Mouse (Mus musculus): ENCODE results near the gene Gm20388. TPM values are rescaled to one million over a fixed set of nuclear protein-coding genes. Genes with fewer than 3 reads are reported as not detected.

Gene Gm20388
- polyA plus RNA-seq, 1 experiment from 2014 or later = 12.4 TPM

DNA sequence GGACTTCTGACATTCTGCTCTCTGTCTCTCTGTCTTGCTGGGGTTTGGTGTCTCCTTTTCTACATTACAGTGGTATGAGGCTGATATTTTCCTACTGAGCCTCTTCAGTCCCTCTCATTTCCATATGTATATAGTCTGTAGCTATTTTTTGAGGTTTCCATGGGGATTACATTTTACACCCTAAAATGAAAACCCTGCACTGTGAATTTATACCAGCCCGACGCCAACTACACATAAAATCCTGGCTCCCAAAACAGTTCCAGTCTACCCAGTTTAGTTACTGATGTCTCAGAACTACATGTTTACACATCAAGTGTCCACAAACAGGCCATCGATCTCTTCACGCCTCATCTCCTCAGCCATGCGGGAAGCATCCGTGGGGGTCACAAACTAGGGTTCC, 3816.1 kb downstream of the Gm20388 start:
- 81% methylated on average over 6 of the region's 6 CpGs for WGBS
- H3K4me1 ChIP-seq (ENCODE audit: control insufficient read depth, insufficient read depth, low read depth, low read length) = peaks cover 24% of the 10 kb centered on the region
- H3K27ac ChIP-seq (ENCODE audit: low read depth, low read length) = no peak overlapping the region
- no peak overlapping the region for H3K9ac ChIP-seq (ENCODE audit: low read depth, low read length)
- no peaks in the 10 kb centered on the region for H3K36me3 ChIP-seq (ENCODE audit: control insufficient read depth, insufficient read depth, low read length)
- ATAC-seq = no peak
- no peak overlapping the region for H3K4me2 ChIP-seq (ENCODE audit: low read length)
- H3K27me3 ChIP-seq (replicated peaks; ENCODE audit: control insufficient read depth, insufficient read depth, low read length) = peaks cover 4% of the 10 kb centered on the region; the same call in 1 of the 2 replicates
- no peaks in the 10 kb centered on the region for H3K9me3 ChIP-seq (ENCODE audit: control insufficient read depth, low read length)
- H3K4me3 ChIP-seq (ENCODE audit: low read length) = no peak overlapping the region

DNA sequence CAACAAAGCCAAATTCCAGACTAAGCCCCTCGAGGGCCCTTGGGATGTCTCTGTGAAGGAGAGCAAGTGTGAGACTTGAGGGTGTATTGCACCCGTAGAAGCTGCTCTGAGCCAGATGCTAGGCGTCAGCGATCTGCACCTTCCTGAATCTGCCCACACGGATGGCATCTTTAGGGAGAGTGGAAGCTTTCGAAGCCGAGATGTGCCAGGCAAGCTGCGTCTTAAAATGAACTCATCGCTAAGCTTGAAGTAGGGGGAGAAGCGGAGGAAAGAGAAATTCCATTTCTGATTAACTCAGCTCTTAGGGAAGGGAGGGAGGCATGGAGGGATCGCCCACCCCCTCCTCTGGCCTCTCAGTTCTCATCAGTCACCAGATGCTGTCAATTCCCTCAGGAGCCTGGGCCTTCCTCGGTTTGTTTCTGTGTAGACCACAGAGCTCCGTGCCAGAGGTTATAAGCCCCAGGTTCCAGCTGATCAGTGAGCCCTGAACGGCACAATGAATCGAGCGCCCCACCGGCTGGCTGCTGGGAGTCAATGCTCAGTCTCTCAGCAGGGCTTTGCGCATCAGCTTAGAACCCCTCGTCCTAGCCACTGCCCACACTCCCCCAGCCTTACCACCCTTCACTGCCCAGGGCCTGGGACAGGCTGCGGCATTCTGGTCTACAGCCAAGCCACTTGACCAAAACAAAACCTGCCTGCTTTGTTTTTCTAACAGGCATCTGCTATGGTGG, 3818.6 kb downstream of the Gm20388 start:
- Histone ChIP-seq H3K4me3 (ENCODE audit: low read length) (peak overlapping the region; percentile 2; the same call in 1 of the 2 replicates), H3K4me2 (ENCODE audit: low read length) (peak overlapping the region; percentile 50), H3K4me1 (ENCODE audit: control insufficient read depth, insufficient read depth, low read depth, low read length) (peaks cover 24% of the 10 kb centered on the region), H3K27me3 (replicated peaks; ENCODE audit: control insufficient read depth, insufficient read depth, low read length) (peaks cover 4% of the 10 kb centered on the region; the same call in 1 of the 2 replicates), H3K9me3 (ENCODE audit: control insufficient read depth, low read length) (no peaks in the 10 kb centered on the region), H3K27ac (ENCODE audit: low read depth, low read length) (peak overlapping the region; percentile 70), H3K36me3 (ENCODE audit: control insufficient read depth, insufficient read depth, low read length) (no peaks in the 10 kb centered on the region), H3K9ac (ENCODE audit: low read depth, low read length) (peak overlapping the region; percentile 45; the same call in 1 of the 2 replicates)
- ATAC-seq = peak; percentile 84
- 6% methylated on average over 20 of the region's 20 CpGs for WGBS

- peak overlapping the region; percentile 70 for H3K27ac ChIP-seq (ENCODE audit: low read depth, low read length)
- H3K9ac ChIP-seq (ENCODE audit: low read depth, low read length) = peak overlapping the region; percentile 45; the same call in 1 of the 2 replicates
- H3K4me3 ChIP-seq (ENCODE audit: low read length) = no peak overlapping the region
- peaks cover 4% of the 10 kb centered on the region; the same call in 1 of the 2 replicates for H3K27me3 ChIP-seq (replicated peaks; ENCODE audit: control insufficient read depth, insufficient read depth, low read length)
- peak; percentile 5; the same call in 1 of the 2 replicates for ATAC-seq
- 36% methylated on average over 13 of the region's 13 CpGs for WGBS
- peak overlapping the region; percentile 50 for H3K4me2 ChIP-seq (ENCODE audit: low read length)
- H3K4me1 ChIP-seq (ENCODE audit: control insufficient read depth, insufficient read depth, low read depth, low read length) = peaks cover 24% of the 10 kb centered on the region
- no peaks in the 10 kb centered on the region for H3K36me3 ChIP-seq (ENCODE audit: control insufficient read depth, insufficient read depth, low read length)
- no peaks in the 10 kb centered on the region for H3K9me3 ChIP-seq (ENCODE audit: control insufficient read depth, low read length)
Observed at GRCm38 (mm10) chr8:123729786-123730411, 3819.3 kb downstream of the Gm20388 start.

GRCm38 (mm10) chr8:123732332-123732731, 3821.7 kb downstream of the Gm20388 start:
- H3K36me3 ChIP-seq (ENCODE audit: control insufficient read depth, insufficient read depth, low read length) = no peaks in the 10 kb centered on the region
- 48% methylated on average over 4 of the region's 4 CpGs for WGBS
- H3K4me3 ChIP-seq (ENCODE audit: low read length) = no peak overlapping the region
- ATAC-seq = no peak
- H3K9me3 ChIP-seq (ENCODE audit: control insufficient read depth, low read length) = no peaks in the 10 kb centered on the region
- peaks cover 4% of the 10 kb centered on the region; the same call in 1 of the 2 replicates for H3K27me3 ChIP-seq (replicated peaks; ENCODE audit: control insufficient read depth, insufficient read depth, low read length)
- H3K4me2 ChIP-seq (ENCODE audit: low read length) = no peak overlapping the region
- no peak overlapping the region for H3K9ac ChIP-seq (ENCODE audit: low read depth, low read length)
- peaks cover 26% of the 10 kb centered on the region for H3K4me1 ChIP-seq (ENCODE audit: control insufficient read depth, insufficient read depth, low read depth, low read length)
- no peak overlapping the region for H3K27ac ChIP-seq (ENCODE audit: low read depth, low read length)

DNA sequence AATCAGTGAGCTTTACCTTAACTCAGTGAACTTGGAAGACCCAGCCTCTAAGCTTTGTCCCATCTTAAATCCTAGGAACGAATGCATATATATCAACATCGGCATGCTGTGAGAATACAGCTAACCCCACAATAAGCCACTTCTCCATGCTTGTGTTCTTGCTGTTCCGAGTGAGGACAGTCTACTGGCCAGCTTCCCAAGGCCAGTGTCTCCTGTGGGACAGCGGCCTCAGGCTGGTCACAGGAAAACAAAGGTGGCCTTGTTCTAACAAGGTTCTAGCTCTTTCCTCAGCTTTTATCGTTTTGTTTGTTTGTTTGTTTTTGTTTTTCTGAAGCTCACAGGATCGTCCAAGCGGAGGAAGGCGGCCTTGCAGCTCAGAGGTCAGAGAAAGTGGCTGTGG, 3823.8 kb downstream of the Gm20388 start:
- Histone ChIP-seq H3K4me1 (ENCODE audit: control insufficient read depth, insufficient read depth, low read depth, low read length) (peaks cover 13% of the 10 kb centered on the region), H3K4me2 (ENCODE audit: low read length) (no peak overlapping the region), H3K4me3 (ENCODE audit: low read length) (no peak overlapping the region), H3K9ac (ENCODE audit: low read depth, low read length) (no peak overlapping the region), H3K27me3 (replicated peaks; ENCODE audit: control insufficient read depth, insufficient read depth, low read length) (peaks cover 4% of the 10 kb centered on the region; the same call in 1 of the 2 replicates), H3K9me3 (ENCODE audit: control insufficient read depth, low read length) (no peaks in the 10 kb centered on the region), H3K36me3 (ENCODE audit: control insufficient read depth, insufficient read depth, low read length) (no peaks in the 10 kb centered on the region), H3K27ac (ENCODE audit: low read depth, low read length) (no peak overlapping the region)
- WGBS = 81% methylated on average over 8 of the region's 8 CpGs
- no peak for ATAC-seq

DNA sequence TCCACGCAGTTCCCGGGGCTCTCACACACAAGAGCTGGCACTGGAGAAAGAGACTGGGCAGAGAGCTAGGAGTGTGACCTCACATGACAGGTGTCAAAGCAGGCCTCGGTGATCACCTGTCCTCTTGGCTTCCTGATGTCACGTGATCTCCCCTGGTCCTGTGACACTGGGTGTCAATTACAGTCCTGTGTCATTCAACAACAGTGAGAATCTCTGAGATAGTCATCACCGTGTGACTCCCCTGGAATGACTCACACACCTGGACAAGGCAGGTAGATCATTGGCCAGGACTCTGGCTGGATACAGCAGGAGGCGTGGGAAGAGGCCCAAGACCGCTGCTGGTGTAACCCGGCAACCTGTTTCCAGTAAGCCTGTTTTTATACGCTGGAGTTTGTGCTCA, 3826.3 kb downstream of the Gm20388 start:
- no peaks in the 10 kb centered on the region for H3K9me3 ChIP-seq (ENCODE audit: control insufficient read depth, low read length)
- H3K4me1 ChIP-seq (ENCODE audit: control insufficient read depth, insufficient read depth, low read depth, low read length) = peaks cover 4% of the 10 kb centered on the region; the same call in 1 of the 2 replicates
- ATAC-seq = no peak
- H3K27me3 ChIP-seq (replicated peaks; ENCODE audit: control insufficient read depth, insufficient read depth, low read length) = no peaks in the 10 kb centered on the region
- WGBS = 75% methylated on average over 9 of the region's 9 CpGs
- no peak overlapping the region for H3K4me2 ChIP-seq (ENCODE audit: low read length)
- no peak overlapping the region for H3K27ac ChIP-seq (ENCODE audit: low read depth, low read length)
- H3K9ac ChIP-seq (ENCODE audit: low read depth, low read length) = no peak overlapping the region
- no peaks in the 10 kb centered on the region for H3K36me3 ChIP-seq (ENCODE audit: control insufficient read depth, insufficient read depth, low read length)
- no peak overlapping the region for H3K4me3 ChIP-seq (ENCODE audit: low read length)

DNA sequence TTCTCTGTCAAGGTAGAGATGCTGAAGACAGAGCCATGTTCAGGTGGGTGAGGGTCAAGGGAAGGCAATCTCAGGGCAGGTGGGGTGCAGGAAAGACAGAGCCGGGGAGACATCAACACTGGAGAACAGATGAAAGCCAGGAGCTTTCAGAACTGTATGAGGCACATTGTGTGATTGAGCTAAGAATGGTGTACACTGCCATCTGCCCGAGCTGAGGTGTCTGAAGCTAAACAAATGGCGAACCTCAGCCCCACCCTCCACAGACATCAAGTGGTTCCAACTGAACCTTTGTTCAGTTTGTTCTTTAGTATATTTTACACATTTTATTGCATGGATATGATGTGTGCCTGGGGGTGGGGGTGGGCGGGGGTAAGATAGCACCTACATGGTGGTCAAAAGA, 3829.6 kb downstream of the Gm20388 start:
- Histone ChIP-seq H3K4me2 (ENCODE audit: low read length) (no peak overlapping the region), H3K27ac (ENCODE audit: low read depth, low read length) (no peak overlapping the region), H3K4me3 (ENCODE audit: low read length) (no peak overlapping the region), H3K4me1 (ENCODE audit: control insufficient read depth, insufficient read depth, low read depth, low read length) (peaks cover 4% of the 10 kb centered on the region; the same call in 1 of the 2 replicates), H3K9me3 (ENCODE audit: control insufficient read depth, low read length) (no peaks in the 10 kb centered on the region), H3K27me3 (replicated peaks; ENCODE audit: control insufficient read depth, insufficient read depth, low read length) (no peaks in the 10 kb centered on the region), H3K36me3 (ENCODE audit: control insufficient read depth, insufficient read depth, low read length) (no peaks in the 10 kb centered on the region), H3K9ac (ENCODE audit: low read depth, low read length) (no peak overlapping the region)
- ATAC-seq = no peak
- WGBS = 79% methylated on average over 4 of the region's 4 CpGs

DNA sequence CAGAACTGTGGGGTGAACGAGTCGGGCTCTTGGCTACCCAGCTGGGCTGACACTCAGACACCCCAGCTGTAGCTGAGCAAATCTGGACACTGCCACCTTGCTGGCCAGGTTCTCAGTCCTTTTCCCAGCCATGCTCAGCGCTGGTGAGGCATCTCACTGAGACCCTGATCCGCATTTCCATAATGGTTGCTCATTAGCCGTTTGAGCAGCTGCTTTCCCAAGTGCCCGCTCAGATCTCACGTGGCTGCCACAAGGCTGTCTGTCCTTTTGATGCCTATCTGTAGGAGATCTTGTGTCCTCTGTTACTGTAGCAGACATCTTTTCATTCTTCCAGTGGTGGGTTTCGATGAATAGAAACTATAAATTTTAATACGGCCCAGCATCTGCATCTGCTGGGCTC, 3830.6 kb downstream of the Gm20388 start:
- Histone ChIP-seq H3K36me3 (ENCODE audit: control insufficient read depth, insufficient read depth, low read length) (no peaks in the 10 kb centered on the region), H3K9me3 (ENCODE audit: control insufficient read depth, low read length) (no peaks in the 10 kb centered on the region), H3K9ac (ENCODE audit: low read depth, low read length) (no peak overlapping the region), H3K27me3 (replicated peaks; ENCODE audit: control insufficient read depth, insufficient read depth, low read length) (no peaks in the 10 kb centered on the region), H3K27ac (ENCODE audit: low read depth, low read length) (no peak overlapping the region), H3K4me1 (ENCODE audit: control insufficient read depth, insufficient read depth, low read depth, low read length) (peaks cover 4% of the 10 kb centered on the region; the same call in 1 of the 2 replicates), H3K4me2 (ENCODE audit: low read length) (no peak overlapping the region), H3K4me3 (ENCODE audit: low read length) (no peak overlapping the region)
- WGBS = 47% methylated on average over 9 of the region's 9 CpGs
- no peak for ATAC-seq

GRCm38 (mm10) chr8:123746488-123746887, 3835.8 kb downstream of the Gm20388 start:
- no peak for ATAC-seq
- Histone ChIP-seq H3K27me3 (replicated peaks; ENCODE audit: control insufficient read depth, insufficient read depth, low read length) (no peaks in the 10 kb centered on the region), H3K36me3 (ENCODE audit: control insufficient read depth, insufficient read depth, low read length) (no peaks in the 10 kb centered on the region), H3K9me3 (ENCODE audit: control insufficient read depth, low read length) (no peaks in the 10 kb centered on the region), H3K9ac (ENCODE audit: low read depth, low read length) (no peak overlapping the region), H3K27ac (ENCODE audit: low read depth, low read length) (no peak overlapping the region), H3K4me1 (ENCODE audit: control insufficient read depth, insufficient read depth, low read depth, low read length) (no peaks in the 10 kb centered on the region; the same call in 1 of the 2 replicates), H3K4me3 (ENCODE audit: low read length) (no peak overlapping the region), H3K4me2 (ENCODE audit: low read length) (no peak overlapping the region)
- WGBS = 92% methylated on average over 4 of the region's 4 CpGs
